Mouse (Mus musculus) stomach, embryonic 14.5 days (tissue): Measurements from ENCODE around the gene Lgsn. TPM values are rescaled to one million over a fixed set of nuclear protein-coding genes. Genes with fewer than 3 reads are reported as not detected.

ENCODE experiments used
- ATAC-seq: fragments of 200-750 bp; cut with Nextera tagmentation; 2 replicates; pipeline ENCODE4 v1.8.0; 2017; ENCODE audit warnings: low read depth, moderate TSS enrichment; ENCODE audit not compliant: insufficient number of reproducible peaks, insufficient read depth, low FRiP score
- H3K27ac ChIP-seq: fragments of 300-500 bp; sonication (generic); 2 replicates; pipeline ENCODE4 v1.5.1; 2014; ENCODE audit warnings: mild to moderate bottlenecking, low read length, moderate library complexity, mixed read lengths
- H3K27me3 ChIP-seq: fragments of 300-500 bp; sonication (generic); 2 replicates; pipeline ENCODE4 v1.6.1; 2014; ENCODE audit warnings: low read length, control low read depth, mixed read lengths; ENCODE audit not compliant: control insufficient read depth, insufficient read depth
- H3K36me3 ChIP-seq: fragments of 300-500 bp; sonication (generic); 2 replicates; pipeline ENCODE4 v1.6.1; 2014; ENCODE audit warnings: mild to moderate bottlenecking, control low read depth, low read length, moderate library complexity, mixed read lengths; ENCODE audit not compliant: control insufficient read depth, insufficient read depth
- H3K4me1 ChIP-seq: fragments of 300-500 bp; sonication (generic); 2 replicates; pipeline ENCODE4 v1.6.1; 2014; ENCODE audit warnings: low read length, control low read depth, mixed read lengths; ENCODE audit not compliant: control insufficient read depth, insufficient read depth
- H3K4me2 ChIP-seq: fragments of 300-500 bp; sonication (generic); replicated peaks from 2 replicates; pipeline ENCODE4 v1.6.1; 2014; ENCODE audit warnings: low read depth, low read length, control low read depth
- H3K4me3 ChIP-seq: fragments of 300-500 bp; sonication (generic); 2 replicates; pipeline ENCODE4 v1.5.1; 2014; ENCODE audit warnings: low read depth, low read length, control low read depth
- H3K9ac ChIP-seq: fragments of 300-500 bp; sonication (generic); replicated peaks from 2 replicates; pipeline ENCODE4 v1.6.1; 2014; ENCODE audit warnings: low read depth, mild to moderate bottlenecking, control low read depth, low read length, moderate library complexity, mixed read lengths
- H3K9me3 ChIP-seq: fragments of 300-500 bp; sonication (generic); 2 replicates; pipeline ENCODE4 v1.6.1; 2016; ENCODE audit warnings: low read depth, low read length, control low read depth; ENCODE audit not compliant: control insufficient read depth
- polyA plus RNA-seq: library from polyadenylated mRNA; unstranded; fragments of >200 nt; fragmentation: Nextera tagmentation; extraction: Ambion mirVana; gene quantifications from 2 replicates; pipeline ENCODE4 v1.2.1, GENCODE M21; 2014

Gene Lgsn
- polyA plus RNA-seq, 1 experiment from 2014 or later: not detected

- H3K9me3 ChIP-seq: no peaks in the 10 kb centered on the region
Measured at GRCm38 (mm10) chr1:31233319-31234036, 57.3 kb downstream of the Lgsn start.

More at GRCm38 (mm10) chr1:31233319-31234036, 57.3 kb downstream of the Lgsn start:
- H3K4me1 ChIP-seq: no peaks in the 10 kb centered on the region
- ATAC-seq: no peak
- no peaks in the 10 kb centered on the region for H3K27me3 ChIP-seq
- H3K9ac ChIP-seq: no peak overlapping the region
- no peak overlapping the region for H3K4me2 ChIP-seq
- no peak overlapping the region for H3K27ac ChIP-seq
- no peaks in the 10 kb centered on the region for H3K36me3 ChIP-seq
- H3K4me3 ChIP-seq: no peak overlapping the region

Other genes starting within 250 kb of the Lgsn start
- not detected in 2 replicates for gene AC153137.1, start 198.4 kb upstream of the Lgsn start, polyA plus RNA-seq
- not detected in 2 replicates for gene 4931428L18Rik, start 46.3 kb downstream of the Lgsn start, polyA plus RNA-seq
- gene Pih1d3, start 46.4 kb downstream of the Lgsn start, polyA plus RNA-seq: not detected in 2 replicates